ENCODE assay signal across 29 mouse cellular contexts in genomic region chr9:40983758-40984157, GRCm38 (mm10). TPM values are rescaled to one million over a fixed set of nuclear protein-coding genes. Genes with fewer than 3 reads are reported as not detected.
"Had no signal": no experiment of that assay in that cellular context is flagged by ENCODE, and none has a peak within 500 bp of the region (broad histone marks: within the 10 kb centered on the region; RNA-seq: fewer than 3 reads in every experiment).

No protein-coding gene starts in this region.

- H3K4me1 ChIP-seq: embryonic facial prominence, embryonic 10.5 days; embryonic facial prominence, embryonic 12.5 days; embryonic facial prominence, embryonic 15.5 days; forebrain, embryonic 10.5 days; forebrain, embryonic 12.5 days; forebrain, embryonic 13.5 days; forebrain, embryonic 15.5 days; heart, embryonic 10.5 days; heart, embryonic 12.5 days; heart, embryonic 13.5 days had no signal

- H3K27ac ChIP-seq: embryonic facial prominence, embryonic 10.5 days; embryonic facial prominence, embryonic 12.5 days; embryonic facial prominence, embryonic 13.5 days; embryonic facial prominence, embryonic 15.5 days; forebrain, embryonic 10.5 days; forebrain, embryonic 12.5 days; forebrain, embryonic 13.5 days; forebrain, embryonic 15.5 days; gastrocnemius, adult 2 months; heart, adult 2 months; heart, embryonic 10.5 days; heart, embryonic 13.5 days had no signal

- DNase-seq: embryo, embryonic 11 days; forebrain, postnatal 0 days; gastrocnemius, adult 2 months; gastrocnemius, postnatal 10 days; gastrocnemius, postnatal 14 days; gastrocnemius, postnatal 25 days; gastrocnemius, postnatal 36 days; heart, adult 11 months; heart, adult 18-20 months; heart, adult 2 months had no signal

- H3K27me3 ChIP-seq: embryonic facial prominence, embryonic 12.5 days; embryonic facial prominence, embryonic 15.5 days; forebrain, embryonic 15.5 days had no signal

- H3K4me3 ChIP-seq: embryonic facial prominence, embryonic 10.5 days; embryonic facial prominence, embryonic 12.5 days; embryonic facial prominence, embryonic 13.5 days; embryonic facial prominence, embryonic 15.5 days; erythroblast, embryonic 14.5 days; forebrain, embryonic 10.5 days; forebrain, embryonic 12.5 days; forebrain, embryonic 13.5 days; forebrain, embryonic 15.5 days; gastrocnemius, adult 2 months; heart, adult 2 months; heart, embryonic 10.5 days; heart, embryonic 12.5 days; heart, embryonic 13.5 days had no signal

RNA-seq across cellular contexts. Expression of gene Jhy, which starts 19.8 kb away (rescaled TPM):
- polyA plus RNA-seq: embryonic facial prominence, embryonic 13.5 days; heart, embryonic 11.5 days; heart, embryonic 12.5 days; heart, embryonic 13.5 days had no signal

RNA-seq across cellular contexts. Expression of gene Crtam, which starts 20.7 kb away (rescaled TPM):
- polyA plus RNA-seq: cortical plate, adult 2 months; embryonic facial prominence, embryonic 11.5 days; embryonic facial prominence, embryonic 14.5 days; erythroblast, embryonic 14.5 days; forebrain, embryonic 11.5 days; forebrain, embryonic 13.5 days; forebrain, embryonic 15.5 days; forebrain, embryonic 16.5 days; gonadal fat pad, adult 2 months; heart, embryonic 13.5 days had no signal
